Mouse (Mus musculus) kidney, adult 2 months (tissue): ENCODE data around the gene Gm21973.

Source experiments
- CTCF ChIP-seq: fragments of 200-500 bp; conservative IDR thresholded peaks from 2 replicates; pipeline ENCODE4 v1.5.1; 2011; ENCODE audit warnings: low read depth, mild to moderate bottlenecking, control low read depth, low read length, moderate library complexity, mixed read lengths; ENCODE audit not compliant: insufficient read depth, insufficient read length
- POLR2A ChIP-seq: fragments of 200-500 bp; IDR thresholded peaks from one replicate; pipeline ENCODE4 v1.6.1; 2011; ENCODE audit warnings: low read depth, low read length, control low read depth

DNA sequence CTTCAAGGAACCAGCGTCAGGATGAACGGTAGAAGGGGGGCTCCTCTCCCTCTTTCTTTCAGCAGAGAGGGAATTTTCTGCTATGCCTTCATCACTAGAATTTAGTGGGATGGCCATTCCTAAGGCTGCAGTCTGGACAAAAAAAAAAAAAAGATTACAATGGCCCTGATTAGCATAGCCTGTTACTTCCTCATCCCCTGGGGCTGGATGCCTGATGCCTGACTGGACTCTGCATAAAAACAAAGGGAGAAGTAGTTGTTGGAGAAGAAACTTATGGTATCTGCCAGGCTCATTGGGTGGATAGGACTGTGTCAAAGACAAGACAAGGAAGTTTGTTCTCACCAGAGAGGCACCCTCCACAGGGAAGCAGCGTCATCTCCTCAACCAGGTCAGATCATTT lies 25.7 kb upstream of the Gm21973 start:
- TF ChIP-seq CTCF (no peak), POLR2A (no peak)
